Mouse (Mus musculus) limb, embryonic 14.5 days (tissue): ENCODE results near the gene Psmc6. TPM values are rescaled to one million over a fixed set of nuclear protein-coding genes. Genes with fewer than 3 reads are reported as not detected.

ENCODE experiments used
- ATAC-seq: fragments of 200-750 bp; cut with Nextera tagmentation; 2 replicates; pipeline ENCODE4 v1.8.0; 2017; ENCODE audit warnings: low read depth, moderate number of reproducible peaks, moderate TSS enrichment; ENCODE audit not compliant: low FRiP score
- DNase-seq: peaks from one replicate; pipeline ENCODE4 v3.0.0-alpha.2; 2015; ENCODE audit warnings: low spot score
- H3K27ac ChIP-seq: fragments of 300-500 bp; sonication (generic); replicated peaks from 2 replicates; pipeline ENCODE4 v1.5.1; 2014; ENCODE audit warnings: low read depth, mild to moderate bottlenecking, low read length, moderate library complexity, mixed read lengths
- H3K27me3 ChIP-seq: fragments of 300-500 bp; sonication (generic); 2 replicates; pipeline ENCODE4 v1.6.1; 2014; ENCODE audit warnings: low read length, mixed read lengths; ENCODE audit not compliant: control insufficient read depth, insufficient read depth
- H3K36me3 ChIP-seq: fragments of 300-500 bp; sonication (generic); 2 replicates; pipeline ENCODE4 v1.6.1; 2014; ENCODE audit warnings: mild to moderate bottlenecking, low read length, moderate library complexity, mixed read lengths; ENCODE audit not compliant: control insufficient read depth, insufficient read depth
- H3K4me1 ChIP-seq: fragments of 300-500 bp; sonication (generic); 2 replicates; pipeline ENCODE4 v1.6.1; 2014; ENCODE audit warnings: antibody characterized with exemption, low read length, mixed read lengths; ENCODE audit not compliant: control insufficient read depth, insufficient read depth
- H3K4me2 ChIP-seq: fragments of 300-500 bp; sonication (generic); replicated peaks from 2 replicates; pipeline ENCODE4 v1.6.1; 2014; ENCODE audit warnings: low read depth, mild to moderate bottlenecking, low read length, moderate library complexity; ENCODE audit not compliant: severe bottlenecking
- H3K4me3 ChIP-seq: fragments of 300-500 bp; sonication (generic); replicated peaks from 2 replicates; pipeline ENCODE4 v1.5.1; 2014; ENCODE audit warnings: low read length
- H3K9ac ChIP-seq: fragments of 300-500 bp; sonication (generic); 2 replicates; pipeline ENCODE4 v1.6.1; 2014; ENCODE audit warnings: mild to moderate bottlenecking, low read depth, low read length, moderate library complexity; ENCODE audit not compliant: severe bottlenecking
- H3K9me3 ChIP-seq: fragments of 300-500 bp; sonication (generic); 2 replicates; pipeline ENCODE4 v1.6.1; 2016; ENCODE audit warnings: low read length; ENCODE audit not compliant: control insufficient read depth
- POLR2A ChIP-seq: fragments of 200-500 bp; IDR thresholded peaks from 2 replicates; pipeline ENCODE4 v1.8.0; 2012; ENCODE audit warnings: inconsistent platforms, mild to moderate bottlenecking, moderate library complexity, borderline replicate concordance; ENCODE audit not compliant: insufficient read depth, insufficient read length; ENCODE audit errors: extremely low read depth
- WGBS: fragments of 180-500 bp; shearing (Covaris S2); extraction: QIAGEN DNeasy Blood & Tissue Kit; methylation state at CpG from one replicate; pipeline ENCODE4 v1.1.7; 2014; 5-methylcytosine and 5-hydroxymethylcytosine counted together
- polyA plus RNA-seq, 2 experiments: library from polyadenylated mRNA; depleted of rRNA in 1 of 2; stranded (reverse) in 1 of 2; unstranded in 1 of 2; fragments of >200 nt; fragmentation: Nextera tagmentation in 1 of 2; extraction: Ambion mirVana in 1 of 2; gene quantifications; 2 replicates each; pipeline versions ENCODE4 v1.2.1 to v1.2.3; 2012 to 2014

The Psmc6 gene
- polyA plus RNA-seq, 2 experiments = 124 to 147 TPM

DNA sequence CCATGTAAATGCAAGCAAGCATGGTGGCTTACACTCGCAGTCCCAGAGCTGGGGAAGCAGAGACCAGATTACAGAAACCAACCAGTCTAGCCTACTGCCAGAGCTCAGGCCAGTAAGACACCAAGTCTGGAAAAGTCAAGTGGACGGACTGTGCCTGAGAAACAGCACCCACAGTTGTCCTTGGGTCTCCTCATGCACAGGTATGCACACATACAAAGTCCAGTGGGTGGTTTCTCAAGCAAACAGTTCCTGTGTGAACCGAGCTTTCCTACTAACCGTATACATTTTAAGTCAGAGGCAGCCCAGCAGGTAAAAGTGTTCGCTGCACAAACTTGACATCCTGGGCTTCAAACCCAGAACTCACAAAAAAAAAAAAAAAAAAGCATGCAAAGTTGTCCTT lies 23.7 kb upstream of the Psmc6 start:
- Histone ChIP-seq H3K9me3 (no peaks in the 10 kb centered on the region), H3K4me2 (no peak overlapping the region), H3K4me3 (no peak overlapping the region), H3K9ac (no peak overlapping the region), H3K27me3 (no peaks in the 10 kb centered on the region), H3K4me1 (no peaks in the 10 kb centered on the region), H3K27ac (no peak overlapping the region), H3K36me3 (peaks cover 13% of the 10 kb centered on the region; the same call in 1 of the 2 replicates)
- ATAC-seq = no peak
- TF ChIP-seq POLR2A = no peak
- no peak for DNase-seq
- WGBS = 89% methylated on average over 5 of the region's 5 CpGs

DNA sequence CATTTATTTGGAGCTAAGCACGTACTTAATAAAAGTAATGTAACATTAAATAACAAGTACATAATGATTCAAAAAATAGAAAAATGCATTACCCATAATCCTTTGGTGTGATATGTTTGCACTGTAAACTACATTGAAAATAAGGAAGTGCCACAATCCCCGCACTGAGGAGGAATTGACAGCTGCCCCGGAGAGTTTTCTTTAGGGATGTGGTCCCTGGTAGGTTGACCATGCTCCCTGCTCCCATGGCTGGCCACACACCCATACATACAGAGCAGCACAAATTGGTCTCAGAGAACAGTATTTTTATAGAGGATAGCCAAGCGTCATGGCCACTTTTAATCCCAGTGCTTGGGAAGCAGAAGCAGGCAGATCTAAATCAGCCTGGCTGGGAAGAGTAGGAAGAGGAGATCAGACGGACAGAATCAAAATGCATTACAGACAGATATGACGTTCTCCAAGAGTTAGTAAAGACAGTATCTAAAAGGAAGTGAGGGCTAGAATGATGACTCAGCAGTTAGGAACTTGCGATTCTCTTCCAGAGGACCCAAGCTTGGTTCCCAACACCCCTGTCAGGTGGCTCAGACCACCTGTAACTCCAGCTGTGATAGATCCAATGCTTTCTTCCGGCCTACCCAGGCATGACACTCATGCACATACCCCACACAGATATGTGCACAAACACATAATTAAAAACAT lies 21.8 kb upstream of the Psmc6 start:
- Histone ChIP-seq H3K4me1 (no peaks in the 10 kb centered on the region), H3K36me3 (0 out of 2 replicates have a peak, but pooled peaks cover 7% of the 10 kb centered on the region), H3K9me3 (no peaks in the 10 kb centered on the region), H3K27ac (no peak overlapping the region), H3K4me3 (no peak overlapping the region), H3K27me3 (no peaks in the 10 kb centered on the region), H3K9ac (no peak overlapping the region), H3K4me2 (no peak overlapping the region)
- DNase-seq (no peak), ATAC-seq (no peak)
- no peak for TF ChIP-seq POLR2A
- WGBS = 88% methylated on average over 8 of the region's 8 CpGs

DNA sequence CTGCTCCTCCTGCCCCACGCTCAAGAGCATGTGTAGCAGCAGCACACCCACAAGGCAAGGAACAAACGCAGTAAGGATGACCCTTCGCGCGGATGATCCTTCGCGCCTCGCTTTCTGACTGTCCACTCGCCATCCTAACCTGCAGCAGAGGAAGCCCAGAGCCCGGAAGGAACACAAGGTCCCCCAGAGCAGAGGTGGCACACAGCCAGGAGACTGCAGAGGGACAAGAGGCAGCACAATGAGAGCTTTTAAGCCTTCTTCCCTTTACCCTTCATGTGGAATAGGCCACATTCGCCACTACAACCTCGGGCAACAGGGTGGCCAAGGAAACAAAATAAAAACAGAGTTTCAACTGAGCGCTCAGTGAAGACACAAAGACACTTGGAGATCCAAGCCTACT lies 19.9 kb upstream of the Psmc6 start:
- Histone ChIP-seq H3K9me3 (no peaks in the 10 kb centered on the region), H3K9ac (no peak overlapping the region), H3K27me3 (no peaks in the 10 kb centered on the region), H3K4me3 (no peak overlapping the region), H3K36me3 (0 out of 2 replicates have a peak, but pooled peaks cover 7% of the 10 kb centered on the region), H3K4me2 (no peak overlapping the region), H3K27ac (no peak overlapping the region), H3K4me1 (no peaks in the 10 kb centered on the region)
- no peak for TF ChIP-seq POLR2A
- WGBS = 93% methylated on average over 13 of the region's 13 CpGs
- ATAC-seq (no peak), DNase-seq (no peak)

DNA sequence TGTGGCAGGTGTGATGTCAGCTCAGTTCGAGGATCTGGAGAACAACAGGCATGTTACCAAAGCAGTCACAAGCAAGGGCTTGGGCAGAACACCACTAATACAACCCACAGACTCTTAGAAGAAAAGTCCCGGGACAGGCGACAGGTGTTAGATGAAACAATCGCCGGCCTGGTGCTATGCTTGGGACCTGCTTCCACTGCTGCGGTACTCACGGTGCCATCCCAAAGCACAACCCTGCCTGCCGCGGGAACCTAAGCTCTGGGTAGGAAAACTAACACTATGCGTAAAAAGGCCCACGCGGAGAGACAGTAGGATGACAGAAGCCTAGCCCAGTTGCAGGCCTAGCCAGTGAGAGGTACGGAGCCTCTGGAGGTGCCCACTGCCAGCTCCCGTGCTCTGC lies 19.5 kb upstream of the Psmc6 start:
- Histone ChIP-seq H3K9me3 (no peaks in the 10 kb centered on the region), H3K27ac (no peak overlapping the region), H3K9ac (no peak overlapping the region), H3K4me1 (no peaks in the 10 kb centered on the region), H3K27me3 (no peaks in the 10 kb centered on the region), H3K4me2 (no peak overlapping the region), H3K4me3 (no peak overlapping the region), H3K36me3 (0 out of 2 replicates have a peak, but pooled peaks cover 3% of the 10 kb centered on the region)
- no peak for DNase-seq
- no peak for ATAC-seq
- TF ChIP-seq POLR2A = no peak
- whole genome bisulfite sequencing = 91% methylated on average over 14 of the region's 14 CpGs

DNA sequence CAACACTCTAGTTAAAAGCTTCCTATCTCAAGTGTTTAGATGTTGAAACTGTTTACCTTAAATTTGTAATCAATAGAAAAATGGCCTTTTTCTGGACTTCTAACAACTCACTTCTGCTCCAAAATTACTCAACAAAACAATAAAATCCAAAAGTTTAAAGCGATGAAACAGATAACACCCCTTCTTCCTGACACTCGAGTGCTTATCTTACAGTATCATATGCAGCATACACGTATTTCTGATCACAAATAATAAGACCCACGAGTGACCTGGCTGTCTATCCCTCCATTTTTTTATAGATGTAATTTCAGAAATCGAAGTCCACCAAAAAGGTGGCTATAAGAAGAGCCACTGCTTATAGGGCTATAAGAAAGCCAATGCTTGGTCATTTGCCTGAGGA lies 12.7 kb upstream of the Psmc6 start:
- H3K27ac ChIP-seq = no peak overlapping the region
- no peak for ATAC-seq
- peak overlapping the region; percentile 83 for H3K4me3 ChIP-seq
- TF ChIP-seq POLR2A = no peak
- peaks cover 6% of the 10 kb centered on the region; the same call in 1 of the 2 replicates for H3K4me1 ChIP-seq
- H3K9me3 ChIP-seq = no peaks in the 10 kb centered on the region
- no peak for DNase-seq
- H3K27me3 ChIP-seq = no peaks in the 10 kb centered on the region
- H3K9ac ChIP-seq = 0 out of 2 replicates have a peak overlapping the region, but pooled peaks have one; percentile 25
- H3K36me3 ChIP-seq = no peaks in the 10 kb centered on the region
- peak overlapping the region; percentile 67 for H3K4me2 ChIP-seq
- 77% methylated on average over 5 of the region's 5 CpGs for WGBS
